Mouse (Mus musculus) 416B (cell line): ENCODE measurements at regions not wholly inside any gene's neighbourhood (a gene's known extent, or its start where the extent isn't known, plus 50 kb on each side); places are given as distances from the start of the nearest gene placed in this dataset.

Experiments used
- DNase-seq: peaks from one replicate; pipeline ENCODE4 v3.0.0; 2011; ENCODE audit warnings: low read depth

- DNase-seq = peak; percentile 6
Observed at GRCm38 (mm10) chr9:75955082-75955481, 59.6 kb upstream of the Hmgcll1 start.

GRCm38 (mm10) chr9:75956370-75956769, 58.3 kb upstream of the Hmgcll1 start:
- DNase-seq = no peak

GRCm38 (mm10) chr9:75958720-75959339, 55.8 kb upstream of the Hmgcll1 start:
- no peak for DNase-seq

GRCm38 (mm10) chr9:75959775-75960174, 54.9 kb upstream of the Hmgcll1 start:
- no peak for DNase-seq

GRCm38 (mm10) chr9:75960587-75961349, 53.9 kb upstream of the Hmgcll1 start:
- peak; percentile 4 for DNase-seq
